Mouse (Mus musculus) embryonic stem cell, embryonic (primary cell): Measurements from ENCODE around the gene Dnph1.

Source experiments
- CTCF ChIA-PET, 4 experiments: fragments of 300-600 bp in 2 of 4; fragments of 350-600 bp in 2 of 4; sonication (Branson Sonifier 250); formaldehyde crosslinking; loops; one replicate each; lab custom pipeline; 2022; ENCODE audit warnings: inconsistent platforms in 2 of 4; lab: Charles Lee
- POLR2A ChIA-PET, 4 experiments: fragments of 300-600 bp in 2 of 4; fragments of 350-600 bp in 2 of 4; sonication (Branson Sonifier 250); formaldehyde crosslinking; loops; one replicate each; lab custom pipeline; 2022; ENCODE audit warnings: antibody characterized with exemption in 4 of 4, inconsistent platforms in 1 of 4; lab: Charles Lee

The Dnph1 gene

GRCm38 (mm10) chr17:46496623-46497434 lies at the start of gene Dnph1:
Gene Dnph1, plus strand, starts transcription at chr17:46496711.
- POLR2A ChIA-PET, result interaction anchor here (0.5 to 3.0 kb wide), 53 partner anchors 8 to 423 kb away, joined by 3 to 23 read pairs (median 4); partner anchors contain the start of genes Ttbk1 (in 3 of the 4), Abcc10 (in 1 of the 4), Cul9 (in 1 of the 4) and Gtpbp2 (in 1 of the 4)

GRCm38 (mm10) chr17:46452683-46453082 lies 43.8 kb upstream of the Dnph1 start:
- POLR2A ChIA-PET, result interaction anchor here (0.5 to 4.2 kb wide), 10 partner anchors 9 to 912 kb away, joined by 3 to 17 read pairs (median 3); partner anchors contain the start of genes Crip3 (in 1 of the 4) and Dnph1 (in 1 of the 4)
- CTCF ChIA-PET, result interaction anchor here in 1 of 4 experiments (1.4 kb wide), 1 partner anchor 70 kb away, joined by 3 read pairs; no protein-coding TSS in a partner anchor

More at GRCm38 (mm10) chr17:46496623-46497434, at the start of gene Dnph1:
- CTCF ChIA-PET, result interaction anchor here in 3 of 4 experiments (0.5 to 2.3 kb wide), 13 partner anchors 10 to 227 kb away, joined by 3 to 11 read pairs (median 5); partner anchors contain the start of gene Ppp2r5d (in 1 of the 3)

GRCm38 (mm10) chr17:46453302-46453948 lies 43.1 kb upstream of the Dnph1 start:
- POLR2A ChIA-PET, result interaction anchor here in 3 of 4 experiments (0.5 to 4.2 kb wide), 13 partner anchors 8 to 251 kb away, joined by 3 to 17 read pairs (median 3); partner anchors contain the start of genes Crip3 (in 1 of the 3), Dnph1 (in 1 of the 3) and Ppp2r5d (in 1 of the 3)

GRCm38 (mm10) chr17:46453970-46454411 lies 42.5 kb upstream of the Dnph1 start:
- CTCF ChIA-PET, result interaction anchor here (0.6 to 1.4 kb wide), 13 partner anchors 9 to 176 kb away, joined by 3 to 6 read pairs (median 3); partner anchors contain the start of genes Crip3 (in 1 of the 4) and Ptk7 (in 1 of the 4)
- POLR2A ChIA-PET, result interaction anchor here (0.5 to 4.2 kb wide), 18 partner anchors 10 to 718 kb away, joined by 3 to 17 read pairs (median 3); partner anchors contain the start of genes 2310039H08Rik (in 1 of the 4), Crip3 (in 1 of the 4), Dnph1 (in 1 of the 4) and Ppp2r5d (in 1 of the 4)

More at GRCm38 (mm10) chr17:46453302-46453948, 43.1 kb upstream of the Dnph1 start:
- CTCF ChIA-PET, result interaction anchor here (0.6 to 1.4 kb wide), 11 partner anchors 8 to 1066 kb away, joined by 3 to 5 read pairs (median 3); partner anchors contain the start of gene Crip3 (in 1 of the 4)

- CTCF ChIA-PET, result interaction anchor here (0.6 to 1.3 kb wide), 11 partner anchors 18 to 262 kb away, joined by 3 to 6 read pairs (median 4); partner anchors contain the start of gene Ptk7 (in 1 of the 4)
- POLR2A ChIA-PET, result interaction anchor here (0.5 to 4.2 kb wide), 17 partner anchors 10 to 719 kb away, joined by 3 to 17 read pairs (median 3); partner anchors contain the start of genes 2310039H08Rik (in 1 of the 4), Ppp2r5d (in 1 of the 4), Ptk7 (in 1 of the 4) and Slc22a7 (in 1 of the 4)
These were observed 42.0 kb upstream of the Dnph1 start for GRCm38 (mm10) chr17:46454539-46454938.

- POLR2A ChIA-PET, result interaction anchor here (0.7 to 4.2 kb wide), 10 partner anchors 11 to 426 kb away, joined by 3 to 17 read pairs (median 3); partner anchors contain the start of gene Slc22a7 (in 1 of the 4)
These were observed 41.3 kb upstream of the Dnph1 start for GRCm38 (mm10) chr17:46455110-46455691.

GRCm38 (mm10) chr17:46457791-46458190 lies 38.7 kb upstream of the Dnph1 start:
- CTCF ChIA-PET, result interaction anchor here (0.5 to 2.3 kb wide), 35 partner anchors 10 to 459 kb away, joined by 3 to 12 read pairs (median 4); partner anchors contain the start of genes Slc22a7 (in 2 of the 4), Crip3 (in 1 of the 4) and Dnph1 (in 1 of the 4)
- POLR2A ChIA-PET, result interaction anchor here in 3 of 4 experiments (0.9 to 2.0 kb wide), 8 partner anchors 10 to 130 kb away, joined by 3 to 6 read pairs (median 4); partner anchors contain the start of genes Abcc10 (in 1 of the 3), Crip3 (in 1 of the 3) and Dnph1 (in 1 of the 3)

More at GRCm38 (mm10) chr17:46455110-46455691, 41.3 kb upstream of the Dnph1 start:
- CTCF ChIA-PET, result interaction anchor here in 3 of 4 experiments (0.6 to 1.3 kb wide), 10 partner anchors 18 to 649 kb away, joined by 3 to 6 read pairs (median 4); no protein-coding TSS in a partner anchor

GRCm38 (mm10) chr17:46458439-46458838 lies 38.1 kb upstream of the Dnph1 start:
- CTCF ChIA-PET, result interaction anchor here (0.6 to 2.3 kb wide), 30 partner anchors 9 to 781 kb away, joined by 3 to 12 read pairs (median 4); partner anchors contain the start of genes Slc22a7 (in 2 of the 4), Crip3 (in 1 of the 4) and Dnph1 (in 1 of the 4)
- POLR2A ChIA-PET, result interaction anchor here in 3 of 4 experiments (0.7 to 2.0 kb wide), 8 partner anchors 9 to 130 kb away, joined by 3 to 6 read pairs (median 4); partner anchors contain the start of genes Abcc10 (in 1 of the 3), Crip3 (in 1 of the 3) and Dnph1 (in 1 of the 3)

GRCm38 (mm10) chr17:46460673-46461072 lies 35.8 kb upstream of the Dnph1 start:
- POLR2A ChIA-PET, result interaction anchor here in 1 of 4 experiments (1.4 to 1.7 kb wide), 2 partner anchors 24 to 92 kb away, joined by 3 to 6 read pairs; no protein-coding TSS in a partner anchor
- CTCF ChIA-PET, result no interaction called here

- ChIA-PET POLR2A (interaction anchor here in 3 of 4 experiments (0.5 to 1.7 kb wide), 8 partner anchors 8 to 387 kb away, joined by 3 to 6 read pairs (median 3); partner anchors contain the start of gene Dnph1 (in 1 of the 3)), CTCF (interaction anchor here (0.5 to 0.8 kb wide), 4 partner anchors 13 to 864 kb away, joined by 3 to 4 read pairs (median 3); no protein-coding TSS in a partner anchor)
These were observed 35.2 kb upstream of the Dnph1 start for GRCm38 (mm10) chr17:46461347-46461746.

- ChIA-PET POLR2A (interaction anchor here in 2 of 4 experiments (0.6 to 1.7 kb wide), 6 partner anchors 9 to 196 kb away, joined by 3 to 6 read pairs (median 4); partner anchors contain the start of gene Dnph1 (in 1 of the 2)), CTCF (interaction anchor here in 3 of 4 experiments (0.6 to 1.2 kb wide), 4 partner anchors 9 to 63 kb away, joined by 3 to 4 read pairs (median 3); partner anchors contain the start of gene Crip3 (in 1 of the 3))
These were observed 34.3 kb upstream of the Dnph1 start for GRCm38 (mm10) chr17:46462226-46462625.

- ChIA-PET POLR2A (interaction anchor here in 2 of 4 experiments (0.9 to 1.3 kb wide), 2 partner anchors 10 kb away, joined by 3 to 4 read pairs; no protein-coding TSS in a partner anchor), CTCF (interaction anchor here in 2 of 4 experiments (0.6 to 0.8 kb wide), 3 partner anchors 10 to 180 kb away, joined by 3 to 4 read pairs (median 3); no protein-coding TSS in a partner anchor)
These were observed 28.7 kb upstream of the Dnph1 start for GRCm38 (mm10) chr17:46467830-46468229.

GRCm38 (mm10) chr17:46476601-46477000 lies 19.9 kb upstream of the Dnph1 start:
- ChIA-PET CTCF (interaction anchor here in 1 of 4 experiments (1.0 kb wide), 1 partner anchor 19 kb away, joined by 3 read pairs; no protein-coding TSS in a partner anchor), POLR2A (no interaction called here)

- ChIA-PET POLR2A (interaction anchor here in 1 of 4 experiments (0.6 kb wide), 1 partner anchor 14 kb away, joined by 3 read pairs; no protein-coding TSS in a partner anchor), CTCF (interaction anchor here in 1 of 4 experiments (1.0 kb wide), 1 partner anchor 20 kb away, joined by 3 read pairs; no protein-coding TSS in a partner anchor)
These were observed 19.2 kb upstream of the Dnph1 start for GRCm38 (mm10) chr17:46477286-46477685.

- CTCF ChIA-PET, result interaction anchor here in 3 of 4 experiments (0.5 to 1.9 kb wide), 9 partner anchors 13 to 548 kb away, joined by 4 to 8 read pairs (median 5); partner anchors contain the start of gene Dnph1 (in 1 of the 3)
- POLR2A ChIA-PET, result interaction anchor here in 3 of 4 experiments (0.5 to 4.9 kb wide), 13 partner anchors 12 to 167 kb away, joined by 3 to 23 read pairs (median 3); partner anchors contain the start of gene Dnph1 (in 3 of the 3)
These were observed 12.9 kb upstream of the Dnph1 start for GRCm38 (mm10) chr17:46483561-46484001.
